Mouse (Mus musculus) urinary bladder, postnatal 36 days (tissue): ENCODE results near the gene Map3k4.

Source experiments
- DNase-seq, 2 experiments: peaks; one replicate each; pipeline ENCODE4 v3.0.0; 2022; ENCODE audit warnings: low spot score in 2 of 2, mixed read lengths in 1 of 2

The Map3k4 gene

GRCm38 (mm10) chr17:12185855-12186254 lies 132.7 kb downstream of the Map3k4 start:
- DNase-seq: no peak

- DNase-seq: no peak
Observed at GRCm38 (mm10) chr17:12184283-12184682, 134.3 kb downstream of the Map3k4 start.

- no peak for DNase-seq
Observed at GRCm38 (mm10) chr17:12182702-12183485, 135.7 kb downstream of the Map3k4 start.

- no peak for DNase-seq
Observed at GRCm38 (mm10) chr17:12179766-12180165, 138.8 kb downstream of the Map3k4 start.

GRCm38 (mm10) chr17:12179339-12179738 lies 139.3 kb downstream of the Map3k4 start:
- DNase-seq: no peak
